Mouse (Mus musculus) E14TG2a.4 (cell line): ENCODE data around the gene Hpf1.

Experiments used
- CTCF ChIP-seq: conservative IDR thresholded peaks from 2 replicates; pipeline ENCODE4 v1.5.1; 2014; ENCODE audit warnings: low read length
- NANOG ChIP-seq: IDR thresholded peaks from 2 replicates; pipeline ENCODE4 v1.6.1; 2014; ENCODE audit warnings: borderline replicate concordance, low read length, mixed read lengths

DNA sequence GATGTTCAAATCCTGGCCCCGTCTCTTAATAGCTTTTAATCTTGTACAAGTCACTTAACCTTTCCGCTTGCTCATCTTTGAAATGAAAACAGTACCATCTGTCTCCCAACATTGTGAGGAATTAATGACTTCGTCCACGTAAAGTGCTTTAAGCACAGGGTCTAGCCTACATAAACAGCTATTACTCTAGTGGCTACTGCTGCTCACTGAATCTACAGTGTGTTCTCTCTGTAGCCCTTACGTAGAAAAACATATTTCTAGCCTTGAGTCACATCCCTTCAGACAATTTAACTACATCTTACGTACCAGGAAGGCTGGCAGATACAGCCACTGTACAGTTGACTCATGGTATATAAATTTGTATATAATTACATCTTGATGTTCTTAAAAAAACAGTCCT, 25.3 kb upstream of the Hpf1 start:
- TF ChIP-seq CTCF (no peak), NANOG (no peak)
